Mouse (Mus musculus): ENCODE measurements around the gene Klhl3. TPM values are rescaled to one million over a fixed set of nuclear protein-coding genes. Genes with fewer than 3 reads are reported as not detected.

The Klhl3 gene
- polyA plus RNA-seq, 1 experiment from 2014 or later: 3.2 TPM

DNA sequence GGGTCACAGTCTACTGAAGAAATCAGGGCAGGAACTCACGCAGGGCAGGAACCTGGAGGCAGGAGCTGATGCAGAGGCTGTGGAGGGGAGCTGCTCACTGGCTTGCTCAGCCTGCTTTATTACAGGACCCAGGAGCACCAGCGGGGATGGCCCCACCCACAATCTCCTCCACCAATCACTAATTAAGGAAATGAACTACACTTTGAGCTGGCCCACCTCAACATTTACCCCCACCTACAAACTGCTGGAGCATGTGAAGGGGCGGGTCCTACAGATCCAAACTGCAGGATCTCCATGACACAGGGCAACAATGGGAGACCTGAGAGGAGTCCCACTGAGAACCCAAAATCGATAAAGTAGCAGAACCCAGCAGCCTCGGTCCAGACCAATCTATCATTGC lies 64.3 kb downstream of the Klhl3 start:
- no peaks in the 10 kb centered on the region for H3K27me3 ChIP-seq (replicated peaks; ENCODE audit: control insufficient read depth, insufficient read depth, low read length)
- no peak overlapping the region for H3K9ac ChIP-seq (ENCODE audit: low read depth, low read length)
- no peak overlapping the region for H3K27ac ChIP-seq (replicated peaks; ENCODE audit: low read depth, low read length)
- 72% methylated on average over 5 of the region's 5 CpGs for WGBS
- no peak for ATAC-seq (ENCODE audit: low read depth)
- H3K36me3 ChIP-seq (ENCODE audit: control insufficient read depth, insufficient read depth, low read length): no peaks in the 10 kb centered on the region
- no peaks in the 10 kb centered on the region for H3K4me1 ChIP-seq (ENCODE audit: control insufficient read depth, insufficient read depth, low read length)
- H3K4me2 ChIP-seq (ENCODE audit: low read depth, low read length): no peak overlapping the region
- H3K9me3 ChIP-seq (ENCODE audit: control insufficient read depth, low read length): 0 out of 2 replicates have a peak, but pooled peaks cover 8% of the 10 kb centered on the region
- no peak overlapping the region for H3K4me3 ChIP-seq (ENCODE audit: low read depth, low read length)
- DNase-seq (ENCODE audit: low spot score): no peak

- H3K9ac ChIP-seq (ENCODE audit: low read depth, low read length): no peak overlapping the region
- no peak overlapping the region for H3K4me2 ChIP-seq (ENCODE audit: low read depth, low read length)
- H3K27me3 ChIP-seq (replicated peaks; ENCODE audit: control insufficient read depth, insufficient read depth, low read length): no peaks in the 10 kb centered on the region
- no peak overlapping the region for H3K4me3 ChIP-seq (ENCODE audit: low read depth, low read length)
- no peak for DNase-seq (ENCODE audit: low spot score)
- H3K36me3 ChIP-seq (ENCODE audit: control insufficient read depth, insufficient read depth, low read length): no peaks in the 10 kb centered on the region
- H3K27ac ChIP-seq (replicated peaks; ENCODE audit: low read depth, low read length): no peak overlapping the region
- H3K9me3 ChIP-seq (ENCODE audit: control insufficient read depth, low read length): 0 out of 2 replicates have a peak, but pooled peaks cover 8% of the 10 kb centered on the region
- ATAC-seq (ENCODE audit: low read depth): no peak
- WGBS: 83% methylated on average over 3 of the region's 3 CpGs
- H3K4me1 ChIP-seq (ENCODE audit: control insufficient read depth, insufficient read depth, low read length): no peaks in the 10 kb centered on the region
Observed at GRCm38 (mm10) chr13:58048076-58048475, 65.3 kb downstream of the Klhl3 start.

- Histone ChIP-seq H3K4me3 (ENCODE audit: low read depth, low read length) (no peak overlapping the region), H3K9me3 (ENCODE audit: control insufficient read depth, low read length) (0 out of 2 replicates have a peak, but pooled peaks cover 8% of the 10 kb centered on the region), H3K36me3 (ENCODE audit: control insufficient read depth, insufficient read depth, low read length) (no peaks in the 10 kb centered on the region), H3K27ac (replicated peaks; ENCODE audit: low read depth, low read length) (no peak overlapping the region), H3K4me1 (ENCODE audit: control insufficient read depth, insufficient read depth, low read length) (no peaks in the 10 kb centered on the region), H3K9ac (ENCODE audit: low read depth, low read length) (no peak overlapping the region), H3K27me3 (replicated peaks; ENCODE audit: control insufficient read depth, insufficient read depth, low read length) (no peaks in the 10 kb centered on the region), H3K4me2 (ENCODE audit: low read depth, low read length) (no peak overlapping the region)
- no peak for DNase-seq (ENCODE audit: low spot score)
- no peak for ATAC-seq (ENCODE audit: low read depth)
- 91% methylated on average over 7 of the region's 7 CpGs for WGBS
Observed at GRCm38 (mm10) chr13:58046178-58046577, 67.2 kb downstream of the Klhl3 start.

DNA sequence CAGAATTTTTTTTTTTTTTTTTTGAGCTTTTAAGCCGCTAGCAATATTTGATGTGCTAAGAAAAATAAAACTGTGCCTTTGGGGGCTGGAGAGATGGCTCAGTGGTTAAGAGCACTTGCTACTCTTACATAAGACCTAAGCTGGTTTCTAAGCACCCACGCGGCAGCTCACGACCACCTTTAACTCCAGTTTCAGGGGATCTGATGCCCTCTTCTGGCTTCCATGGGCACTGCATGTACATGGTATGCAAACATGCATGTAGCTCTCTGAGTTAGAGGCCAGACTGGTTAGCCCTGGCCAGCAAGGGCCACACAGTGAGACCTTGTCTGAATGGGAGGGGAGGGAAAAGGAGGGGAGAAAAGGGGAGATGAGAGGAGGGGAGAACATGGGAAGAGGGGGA lies 68.1 kb downstream of the Klhl3 start:
- Histone ChIP-seq H3K9me3 (ENCODE audit: control insufficient read depth, low read length) (0 out of 2 replicates have a peak, but pooled peaks cover 8% of the 10 kb centered on the region), H3K27ac (replicated peaks; ENCODE audit: low read depth, low read length) (no peak overlapping the region), H3K4me2 (ENCODE audit: low read depth, low read length) (no peak overlapping the region), H3K4me1 (ENCODE audit: control insufficient read depth, insufficient read depth, low read length) (no peaks in the 10 kb centered on the region), H3K9ac (ENCODE audit: low read depth, low read length) (no peak overlapping the region), H3K36me3 (ENCODE audit: control insufficient read depth, insufficient read depth, low read length) (no peaks in the 10 kb centered on the region), H3K27me3 (replicated peaks; ENCODE audit: control insufficient read depth, insufficient read depth, low read length) (no peaks in the 10 kb centered on the region), H3K4me3 (ENCODE audit: low read depth, low read length) (no peak overlapping the region)
- DNase-seq (ENCODE audit: low spot score) (no peak), ATAC-seq (ENCODE audit: low read depth) (no peak)
- WGBS: 47% methylated on average over 4 of the region's 4 CpGs

DNA sequence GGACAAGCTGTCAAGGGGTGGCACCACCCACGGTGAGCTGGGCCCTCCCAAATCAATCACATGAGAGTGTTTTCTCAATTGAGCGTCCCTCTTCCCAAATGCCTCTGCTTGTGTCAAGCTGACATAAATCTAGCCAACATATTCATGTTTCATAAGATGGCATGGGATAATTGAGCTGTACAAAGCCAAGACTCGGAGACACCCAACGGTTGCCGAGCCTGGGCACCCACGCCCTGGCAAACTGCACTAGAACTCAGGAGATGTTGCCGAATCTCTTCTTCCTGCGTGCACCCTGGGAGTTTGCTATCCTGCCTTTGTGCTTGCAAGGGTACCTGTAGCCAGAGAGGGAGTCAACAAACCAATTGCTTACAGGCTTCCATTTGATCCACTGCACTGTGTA lies 70.1 kb downstream of the Klhl3 start:
- Histone ChIP-seq H3K4me2 (ENCODE audit: low read depth, low read length) (no peak overlapping the region), H3K9me3 (ENCODE audit: control insufficient read depth, low read length) (0 out of 2 replicates have a peak, but pooled peaks cover 8% of the 10 kb centered on the region), H3K4me3 (ENCODE audit: low read depth, low read length) (no peak overlapping the region), H3K9ac (ENCODE audit: low read depth, low read length) (no peak overlapping the region), H3K27me3 (replicated peaks; ENCODE audit: control insufficient read depth, insufficient read depth, low read length) (no peaks in the 10 kb centered on the region), H3K27ac (replicated peaks; ENCODE audit: low read depth, low read length) (no peak overlapping the region), H3K4me1 (ENCODE audit: control insufficient read depth, insufficient read depth, low read length) (no peaks in the 10 kb centered on the region), H3K36me3 (ENCODE audit: control insufficient read depth, insufficient read depth, low read length) (no peaks in the 10 kb centered on the region)
- 93% methylated on average over 8 of the region's 8 CpGs for WGBS
- no peak for ATAC-seq (ENCODE audit: low read depth)
- no peak for DNase-seq (ENCODE audit: low spot score)

GRCm38 (mm10) chr13:58040112-58040511 lies 73.3 kb downstream of the Klhl3 start:
- no peak overlapping the region for H3K9ac ChIP-seq (ENCODE audit: low read depth, low read length)
- no peak overlapping the region for H3K4me2 ChIP-seq (ENCODE audit: low read depth, low read length)
- peaks cover 12% of the 10 kb centered on the region for H3K4me1 ChIP-seq (ENCODE audit: control insufficient read depth, insufficient read depth, low read length)
- no peaks in the 10 kb centered on the region for H3K27me3 ChIP-seq (replicated peaks; ENCODE audit: control insufficient read depth, insufficient read depth, low read length)
- no peaks in the 10 kb centered on the region for H3K36me3 ChIP-seq (ENCODE audit: control insufficient read depth, insufficient read depth, low read length)
- 0 out of 2 replicates have a peak, but pooled peaks cover under 1% of the 10 kb centered on the region for H3K9me3 ChIP-seq (ENCODE audit: control insufficient read depth, low read length)
- ATAC-seq (ENCODE audit: low read depth) (no peak), DNase-seq (ENCODE audit: low spot score) (peak; percentile 11)
- H3K4me3 ChIP-seq (ENCODE audit: low read depth, low read length): no peak overlapping the region
- WGBS: 69% methylated on average over 10 of the region's 10 CpGs
- H3K27ac ChIP-seq (replicated peaks; ENCODE audit: low read depth, low read length): no peak overlapping the region

DNA sequence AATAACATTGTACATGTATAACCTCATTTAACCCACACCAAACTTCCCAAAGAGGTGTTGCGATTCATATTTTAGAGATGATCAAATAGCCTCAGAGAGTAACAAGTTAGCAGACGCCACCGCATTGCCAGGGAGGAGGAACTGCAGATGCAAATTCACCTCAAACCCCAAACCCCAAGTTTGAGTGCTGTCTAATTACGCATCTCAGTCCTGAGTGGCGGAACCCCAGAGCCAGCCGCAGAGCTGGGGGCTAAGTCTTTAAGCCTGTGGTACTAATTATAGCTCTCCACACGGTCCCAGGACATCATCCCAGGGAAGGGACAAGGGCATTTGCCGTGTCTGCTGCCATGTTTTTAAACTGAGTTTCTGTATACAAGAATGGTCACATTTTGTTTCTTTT lies 75.9 kb downstream of the Klhl3 start:
- H3K36me3 ChIP-seq (ENCODE audit: control insufficient read depth, insufficient read depth, low read length): no peaks in the 10 kb centered on the region
- DNase-seq (ENCODE audit: low spot score): peak; percentile 55
- no peak overlapping the region for H3K4me2 ChIP-seq (ENCODE audit: low read depth, low read length)
- no peak for ATAC-seq (ENCODE audit: low read depth)
- no peak overlapping the region for H3K9ac ChIP-seq (ENCODE audit: low read depth, low read length)
- 63% methylated on average over 8 of the region's 8 CpGs for WGBS
- H3K27ac ChIP-seq (replicated peaks; ENCODE audit: low read depth, low read length): no peak overlapping the region
- H3K27me3 ChIP-seq (replicated peaks; ENCODE audit: control insufficient read depth, insufficient read depth, low read length): no peaks in the 10 kb centered on the region
- H3K4me1 ChIP-seq (ENCODE audit: control insufficient read depth, insufficient read depth, low read length): peaks cover 12% of the 10 kb centered on the region
- 0 out of 2 replicates have a peak, but pooled peaks cover 4% of the 10 kb centered on the region for H3K9me3 ChIP-seq (ENCODE audit: control insufficient read depth, low read length)
- H3K4me3 ChIP-seq (ENCODE audit: low read depth, low read length): no peak overlapping the region

DNA sequence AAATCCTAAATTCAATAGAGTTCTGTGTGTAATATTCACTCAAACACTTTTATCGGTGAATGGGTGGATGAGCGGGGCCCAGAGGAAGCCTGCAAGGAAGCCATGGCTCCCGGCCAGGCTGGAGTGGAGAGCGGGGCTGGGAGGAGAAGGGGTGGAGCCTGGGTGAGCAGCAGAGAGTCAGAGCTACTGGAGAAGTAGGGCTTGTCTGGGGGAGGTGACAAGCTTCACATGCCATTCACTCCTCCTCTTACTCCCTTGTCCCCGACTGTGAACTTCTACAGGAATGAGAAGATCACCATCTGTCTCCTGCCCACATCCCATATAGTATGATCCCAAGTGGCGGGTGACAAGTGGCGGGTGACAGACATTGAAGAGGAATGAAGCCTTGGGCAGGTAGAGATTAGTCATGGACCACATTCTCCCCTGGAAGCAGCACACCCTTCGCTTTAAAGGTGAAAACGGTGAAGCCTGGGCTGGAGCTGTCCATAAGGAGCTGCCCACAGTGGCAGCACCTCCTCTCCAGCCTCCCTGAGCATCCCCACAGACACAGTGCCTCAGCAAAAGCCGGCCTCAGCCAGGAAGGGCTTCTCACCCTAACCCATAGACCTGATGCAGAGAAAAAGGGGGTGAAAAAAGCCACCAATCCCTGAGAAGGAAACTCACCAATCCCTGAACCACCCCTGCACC lies 77.8 kb downstream of the Klhl3 start:
- Histone ChIP-seq H3K4me2 (ENCODE audit: low read depth, low read length) (no peak overlapping the region), H3K4me3 (ENCODE audit: low read depth, low read length) (no peak overlapping the region), H3K27ac (replicated peaks; ENCODE audit: low read depth, low read length) (no peak overlapping the region), H3K27me3 (replicated peaks; ENCODE audit: control insufficient read depth, insufficient read depth, low read length) (no peaks in the 10 kb centered on the region), H3K4me1 (ENCODE audit: control insufficient read depth, insufficient read depth, low read length) (peaks cover 12% of the 10 kb centered on the region), H3K36me3 (ENCODE audit: control insufficient read depth, insufficient read depth, low read length) (no peaks in the 10 kb centered on the region), H3K9me3 (ENCODE audit: control insufficient read depth, low read length) (0 out of 2 replicates have a peak, but pooled peaks cover 4% of the 10 kb centered on the region), H3K9ac (ENCODE audit: low read depth, low read length) (no peak overlapping the region)
- ATAC-seq (ENCODE audit: low read depth): peak; percentile 71
- 58% methylated on average over 10 of the region's 10 CpGs for WGBS
- DNase-seq (ENCODE audit: low spot score): peak; percentile 75

GRCm38 (mm10) chr13:58034985-58035384 lies 78.4 kb downstream of the Klhl3 start:
- DNase-seq (ENCODE audit: low spot score) (no peak), ATAC-seq (ENCODE audit: low read depth) (no peak)
- Histone ChIP-seq H3K4me2 (ENCODE audit: low read depth, low read length) (no peak overlapping the region), H3K27me3 (replicated peaks; ENCODE audit: control insufficient read depth, insufficient read depth, low read length) (no peaks in the 10 kb centered on the region), H3K27ac (replicated peaks; ENCODE audit: low read depth, low read length) (no peak overlapping the region), H3K4me3 (ENCODE audit: low read depth, low read length) (no peak overlapping the region), H3K9ac (ENCODE audit: low read depth, low read length) (no peak overlapping the region), H3K4me1 (ENCODE audit: control insufficient read depth, insufficient read depth, low read length) (peaks cover 12% of the 10 kb centered on the region), H3K9me3 (ENCODE audit: control insufficient read depth, low read length) (0 out of 2 replicates have a peak, but pooled peaks cover 4% of the 10 kb centered on the region), H3K36me3 (ENCODE audit: control insufficient read depth, insufficient read depth, low read length) (no peaks in the 10 kb centered on the region)
- WGBS: 85% methylated on average over 3 of the region's 3 CpGs
